Comparison of ENCODE assay signal across 13 mouse cellular contexts in genomic region chr15:70713736-70714135, GRCm38 (mm10).
A peak's percentile ranks its signal among the peaks of the same experiment; 100 is the strongest.
DNase-seq lines count a peak whose midpoint lies in the region; ATAC-seq and TF ChIP-seq lines count a peak whose summit lies in the region.
"Had no signal": no experiment of that assay in that cellular context is flagged by ENCODE, and none has a peak within 500 bp of the region (broad histone marks: within the 10 kb centered on the region; RNA-seq: fewer than 3 reads in every experiment).

No protein-coding gene starts in this region.

- H3K36me3 ChIP-seq in hindbrain, embryonic 10.5 days, result no peaks in the 10 kb centered on the region
- H3K36me3 ChIP-seq in midbrain, postnatal 0 days (ENCODE audit: insufficient read depth, low read length), result no peaks in the 10 kb centered on the region
- H3K36me3 ChIP-seq: embryonic facial prominence, embryonic 13.5 days; liver, embryonic 12.5 days had no signal

- H3K4me3 ChIP-seq in hindbrain, embryonic 10.5 days, result no peak overlapping the region
- H3K4me3 ChIP-seq in midbrain, postnatal 0 days (ENCODE audit: low read depth, low read length), result no peak overlapping the region
- H3K4me3 ChIP-seq: embryonic facial prominence, embryonic 13.5 days; liver, embryonic 12.5 days; myocyte had no signal

- H3K27ac ChIP-seq in hindbrain, embryonic 10.5 days, result peak overlapping the region; percentile 76
- H3K27ac ChIP-seq in midbrain, postnatal 0 days (ENCODE audit: low read depth, low read length), result no peak overlapping the region
- H3K27ac ChIP-seq: embryonic facial prominence, embryonic 13.5 days; liver, embryonic 12.5 days had no signal

- H3K4me1 ChIP-seq in hindbrain, embryonic 10.5 days (replicated peaks), result peaks cover 13% of the 10 kb centered on the region
- H3K4me1 ChIP-seq in midbrain, postnatal 0 days (ENCODE audit: insufficient read depth, low read length), result no peaks in the 10 kb centered on the region
- H3K4me1 ChIP-seq: embryonic facial prominence, embryonic 13.5 days; liver, embryonic 12.5 days had no signal

- no peak overlapping the region for H3K9ac ChIP-seq in midbrain, postnatal 0 days (replicated peaks; ENCODE audit: low read length, poor library complexity, severe bottlenecking)
- H3K9ac ChIP-seq: embryonic facial prominence, embryonic 13.5 days; liver, embryonic 12.5 days had no signal

- no peak overlapping the region for H3K4me2 ChIP-seq in midbrain, postnatal 0 days (ENCODE audit: low read depth, low read length, poor library complexity, severe bottlenecking)
- H3K4me2 ChIP-seq: embryonic facial prominence, embryonic 13.5 days; heart, embryonic 11.5 days; liver, embryonic 12.5 days had no signal

- no peaks in the 10 kb centered on the region for H3K27me3 ChIP-seq in hindbrain, embryonic 10.5 days (ENCODE audit: insufficient read depth, poor library complexity, severe bottlenecking)
- no peaks in the 10 kb centered on the region for H3K27me3 ChIP-seq in midbrain, postnatal 0 days (ENCODE audit: insufficient read depth, low read length)
- H3K27me3 ChIP-seq: embryonic facial prominence, embryonic 13.5 days; liver, embryonic 12.5 days had no signal

- no peak for ATAC-seq in midbrain, postnatal 0 days (ENCODE audit: low FRiP score)
- ATAC-seq: CD4-positive, CD25-positive, alpha-beta regulatory T cell, adult 4 months; liver, embryonic 12.5 days had no signal

- peak; percentile 88 for DNase-seq in Muller cell, postnatal 12 days (ENCODE audit: inconsistent ontology term)
- DNase-seq in embryo, embryonic 11 days, result peak; percentile 68
- peak; percentile 71 for DNase-seq in hindbrain, embryonic 10.5 days (ENCODE audit: low spot score)
- peak; percentile 60 for DNase-seq in midbrain, postnatal 0 days (ENCODE audit: low spot score)
- no peak for DNase-seq in thymus, postnatal 36 days
- DNase-seq in gastrocnemius, postnatal 4 days (ENCODE audit: low spot score in 2 of 2), result no peak
- DNase-seq in cerebellum, postnatal 36 days, result no peak
- DNase-seq: adrenal gland, adult 8-10 months had no signal

- no peaks in the 10 kb centered on the region for H3K9me3 ChIP-seq in hindbrain, embryonic 10.5 days
- no peaks in the 10 kb centered on the region for H3K9me3 ChIP-seq in midbrain, postnatal 0 days (ENCODE audit: low read length)
- H3K9me3 ChIP-seq: embryonic facial prominence, embryonic 13.5 days; liver, embryonic 12.5 days had no signal

- TF ChIP-seq CTCF in midbrain, postnatal 0 days (IDR thresholded peaks at IDR 0.05), result no peak

Comparison
In these comparisons a context has a peak if more than half of its experiments do, and no peak if none do; other contexts are left out.
1. DNase-seq: peak in Muller cell, postnatal 12 days (single experiment), embryo, embryonic 11 days (single experiment), hindbrain, embryonic 10.5 days (single experiment) and midbrain, postnatal 0 days (single experiment); none in thymus, postnatal 36 days (0 of 2), gastrocnemius, postnatal 4 days (0 of 2) and cerebellum, postnatal 36 days (0 of 2).